Mouse (Mus musculus) megakaryocyte, embryonic 14.5 days (primary cell): ENCODE results near the gene Ofd1.

Experiments
- FLI1 ChIP-seq: IDR thresholded peaks from 2 replicates; pipeline ENCODE4 v1.6.1; 2012; ENCODE audit warnings: low read length, inconsistent platforms, mixed read lengths
- GATA1 ChIP-seq: IDR thresholded peaks from 3 replicates; pipeline ENCODE4 v1.6.1; 2012; ENCODE audit warnings: mixed read lengths, low read length, inconsistent platforms, borderline replicate concordance

GRCm38 (mm10) chrX:166416196-166416595 lies 24.3 kb downstream of the Ofd1 start:
- no peak for TF ChIP-seq GATA1
- TF ChIP-seq FLI1: no peak
